In the genomic region with DNA sequence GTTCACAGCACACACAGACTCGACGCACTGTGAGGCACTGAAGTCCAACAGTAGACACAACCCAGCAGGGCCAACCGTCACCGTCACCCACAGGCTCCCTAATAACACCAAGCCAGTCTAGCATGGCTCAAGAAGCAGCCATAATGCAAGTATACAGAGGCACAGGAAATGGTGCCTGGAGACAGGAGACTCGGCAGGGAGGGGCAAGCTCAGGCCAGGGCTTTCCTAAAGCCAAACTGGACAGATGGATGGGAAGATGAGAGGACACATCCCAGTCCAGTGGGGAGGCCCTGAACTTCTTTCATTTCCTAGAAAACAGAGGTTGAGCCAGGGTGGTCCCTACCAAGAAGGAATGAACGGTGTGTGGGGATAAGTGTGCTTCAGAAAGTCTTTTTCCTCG, we compare ENCODE assay signal across 9 mouse cellular contexts. TPM values are rescaled to one million over a fixed set of nuclear protein-coding genes. Genes with fewer than 3 reads are reported as not detected.
DNase-seq lines count a peak whose midpoint lies in the region; ATAC-seq lines count a peak whose summit lies in the region.
"Had no signal": no experiment of that assay in that cellular context is flagged by ENCODE, and none has a peak within 500 bp of the region (broad histone marks: within the 10 kb centered on the region; RNA-seq: fewer than 3 reads in every experiment).

No protein-coding gene starts in this region.

- no peak overlapping the region for H3K9ac ChIP-seq in heart, embryonic 12.5 days
- H3K9ac ChIP-seq in embryonic facial prominence, embryonic 15.5 days: no peak overlapping the region
- no peak overlapping the region; the same call in 1 of the 2 replicates for H3K9ac ChIP-seq in midbrain, embryonic 14.5 days (replicated peaks; ENCODE audit: low read length)

- H3K27me3 ChIP-seq in heart, embryonic 12.5 days (replicated peaks): no peaks in the 10 kb centered on the region
- no peaks in the 10 kb centered on the region for H3K27me3 ChIP-seq in megakaryocyte, embryonic 14.5 days (replicated peaks)
- H3K27me3 ChIP-seq in embryonic facial prominence, embryonic 15.5 days: no peaks in the 10 kb centered on the region
- H3K27me3 ChIP-seq in midbrain, embryonic 14.5 days (ENCODE audit: control insufficient read depth, insufficient read depth, low read length): no peaks in the 10 kb centered on the region
- H3K27me3 ChIP-seq: CH12.LX had no signal

- H3K9me3 ChIP-seq in heart, embryonic 12.5 days (replicated peaks): no peaks in the 10 kb centered on the region
- H3K9me3 ChIP-seq in megakaryocyte, embryonic 14.5 days: no peaks in the 10 kb centered on the region
- no peaks in the 10 kb centered on the region for H3K9me3 ChIP-seq in embryonic facial prominence, embryonic 15.5 days (replicated peaks)
- H3K9me3 ChIP-seq in midbrain, embryonic 14.5 days (ENCODE audit: control insufficient read depth, low read length): no peaks in the 10 kb centered on the region

- peaks cover 8% of the 10 kb centered on the region for H3K36me3 ChIP-seq in heart, embryonic 12.5 days
- peaks cover 86% of the 10 kb centered on the region for H3K36me3 ChIP-seq in megakaryocyte, embryonic 14.5 days (replicated peaks; ENCODE audit: low read length)
- H3K36me3 ChIP-seq in embryonic facial prominence, embryonic 15.5 days: peaks cover 13% of the 10 kb centered on the region; the same call in 1 of the 2 replicates
- 0 out of 2 replicates have a peak, but pooled peaks cover 3% of the 10 kb centered on the region for H3K36me3 ChIP-seq in midbrain, embryonic 14.5 days (ENCODE audit: control insufficient read depth, insufficient read depth, low read length)

- no peak for DNase-seq in heart, adult 8-10 months (ENCODE audit: low spot score)
- DNase-seq in midbrain, embryonic 14.5 days: no peak
- no peak for DNase-seq in spleen, postnatal 10 days (ENCODE audit: low spot score in 2 of 2)

- no peak for ATAC-seq in heart, embryonic 12.5 days (ENCODE audit: insufficient number of reproducible peaks, low FRiP score)
- ATAC-seq in megakaryocyte, adult 5-6 weeks (ENCODE audit: poor library complexity, severe bottlenecking): no peak
- no peak for ATAC-seq in embryonic facial prominence, embryonic 15.5 days (ENCODE audit: insufficient number of reproducible peaks, low FRiP score, low TSS enrichment, low read depth)
- no peak for ATAC-seq in midbrain, embryonic 14.5 days (ENCODE audit: low FRiP score, low TSS enrichment)

- 75% methylated on average over 7 of the region's 7 CpGs for WGBS in heart, embryonic 12.5 days
- WGBS in embryonic facial prominence, embryonic 15.5 days: 56% methylated on average over 7 of the region's 7 CpGs
- WGBS in midbrain, embryonic 14.5 days: 74% methylated on average over 7 of the region's 7 CpGs

- H3K27ac ChIP-seq in heart, embryonic 12.5 days (ENCODE audit: poor library complexity, severe bottlenecking): 0 out of 2 replicates have a peak overlapping the region, but pooled peaks have one; percentile 9
- peak overlapping the region; percentile 7; the same call in 1 of the 2 replicates for H3K27ac ChIP-seq in embryonic facial prominence, embryonic 15.5 days (replicated peaks)
- 0 out of 2 replicates have a peak overlapping the region, but pooled peaks have one; percentile 20 for H3K27ac ChIP-seq in midbrain, embryonic 14.5 days (replicated peaks; ENCODE audit: low read depth, low read length)

- no peak overlapping the region for H3K4me3 ChIP-seq in heart, embryonic 12.5 days
- H3K4me3 ChIP-seq in megakaryocyte, embryonic 14.5 days (replicated peaks): peak overlapping the region; percentile 38
- no peak overlapping the region for H3K4me3 ChIP-seq in embryonic facial prominence, embryonic 15.5 days (replicated peaks)
- H3K4me3 ChIP-seq in midbrain, embryonic 14.5 days (replicated peaks; ENCODE audit: low read depth, low read length): no peak overlapping the region
- H3K4me3 ChIP-seq: erythroblast, embryonic 14.5 days had no signal

- peaks cover 88% of the 10 kb centered on the region for H3K4me1 ChIP-seq in heart, embryonic 12.5 days (replicated peaks)
- peaks cover 89% of the 10 kb centered on the region for H3K4me1 ChIP-seq in megakaryocyte, embryonic 14.5 days
- H3K4me1 ChIP-seq in embryonic facial prominence, embryonic 15.5 days: peaks cover 82% of the 10 kb centered on the region
- peaks cover 15% of the 10 kb centered on the region for H3K4me1 ChIP-seq in midbrain, embryonic 14.5 days (ENCODE audit: control insufficient read depth, insufficient read depth, low read length)

- no peak overlapping the region for H3K4me2 ChIP-seq in heart, embryonic 12.5 days
- H3K4me2 ChIP-seq in embryonic facial prominence, embryonic 15.5 days (replicated peaks): no peak overlapping the region
- no peak overlapping the region for H3K4me2 ChIP-seq in midbrain, embryonic 14.5 days (ENCODE audit: low read length)

RNA-seq across cellular contexts. Expression of gene Ski, which starts 13.8 kb away (rescaled TPM):
- polyA plus RNA-seq in heart, embryonic 12.5 days (2016; fragmentation: Nextera tagmentation; extraction: Ambion mirVana): 11.9 and 14.0 TPM in 2 replicates
- 10 to 100 TPM; 44.5 to 53.3 (median 49.0) TPM for total RNA-seq in heart, adult 8-10 months (2022)
- 31.5 and 38.7 TPM in 2 replicates for polyA plus RNA-seq in megakaryocyte, embryonic 14.5 days (2012; ENCODE audit: insufficient read depth, low replicate concordance)
- 41.5 and 42.9 TPM in 2 replicates for total RNA-seq in megakaryocyte, adult 5-6 weeks (2015)
- total RNA-seq in megakaryocyte, adult 5-6 weeks (2017): 12.4 and 13.3 TPM in 2 replicates
- 24.4 and 26.3 TPM in 2 replicates for polyA plus RNA-seq in embryonic facial prominence, embryonic 15.5 days (2015; fragmentation: Nextera tagmentation; extraction: Ambion mirVana)
- 14.3 and 15.4 TPM in 2 replicates for polyA plus RNA-seq in midbrain, embryonic 14.5 days (2014; fragmentation: Nextera tagmentation; extraction: Ambion mirVana)

RNA-seq across cellular contexts. Expression of gene Faap20, which starts 41.0 kb away (rescaled TPM):
- polyA plus RNA-seq in heart, embryonic 12.5 days (2016; fragmentation: Nextera tagmentation; extraction: Ambion mirVana): 61.0 and 65.1 TPM in 2 replicates
- total RNA-seq in heart, adult 8-10 months (2022): 10 to 100 TPM; 12.4 to 17.8 (median 15.9) TPM
- polyA plus RNA-seq in megakaryocyte, embryonic 14.5 days (2012; ENCODE audit: insufficient read depth, low replicate concordance): 51.4 and 87.5 TPM in 2 replicates
- total RNA-seq in megakaryocyte, adult 5-6 weeks (2015): 32.6 and 34.2 TPM in 2 replicates
- 11.7 and 18.3 TPM in 2 replicates for total RNA-seq in megakaryocyte, adult 5-6 weeks (2017)
- polyA plus RNA-seq in embryonic facial prominence, embryonic 15.5 days (2015; fragmentation: Nextera tagmentation; extraction: Ambion mirVana): 74.9 and 75.0 TPM in 2 replicates
- polyA plus RNA-seq in midbrain, embryonic 14.5 days (2014; fragmentation: Nextera tagmentation; extraction: Ambion mirVana): 74.1 and 85.6 TPM in 2 replicates
